Mouse (Mus musculus): Measurements from ENCODE around the gene Selenoo.

Selenoo gene

DNA sequence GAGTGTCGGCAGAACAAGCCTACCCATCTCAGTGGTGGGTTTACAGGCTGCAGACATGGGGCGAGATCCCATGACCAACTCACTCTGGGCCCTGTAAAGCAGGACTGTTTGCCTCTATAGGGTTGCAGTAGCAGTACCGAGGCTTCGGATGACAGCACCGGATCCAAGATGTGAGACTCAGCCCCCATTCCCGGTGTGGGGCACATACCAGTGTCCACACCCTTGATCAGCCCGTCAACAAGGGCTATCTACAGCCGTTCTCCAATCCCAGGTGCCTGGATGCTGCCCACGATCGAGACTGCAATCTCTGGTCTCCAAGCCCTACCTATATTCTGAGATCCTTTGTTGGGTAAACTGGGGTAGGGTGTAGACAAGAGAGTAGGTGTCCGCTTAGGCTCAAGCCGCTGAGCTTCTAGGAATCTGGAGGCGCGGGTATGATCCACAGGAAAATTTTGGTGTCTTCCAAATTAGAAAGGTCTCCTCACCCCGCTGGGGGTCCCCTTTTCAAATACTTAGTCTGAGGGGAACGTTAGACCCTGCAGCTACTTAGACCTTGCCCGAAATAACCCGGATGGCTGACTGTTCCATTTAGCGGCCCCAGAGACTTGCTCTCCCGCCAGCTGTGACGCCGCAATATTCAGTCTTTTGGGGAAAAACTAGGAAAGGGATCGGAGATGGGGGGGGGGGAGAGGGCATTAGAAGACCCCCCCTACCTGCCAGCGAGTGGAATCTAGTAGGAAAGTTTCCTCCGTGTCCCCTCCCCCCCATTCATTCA, 59.8 kb downstream of the Selenoo start:
- no peak for DNase-seq (ENCODE audit: low spot score in 2 of 2)

GRCm38 (mm10) chr15:89149271-89150040, 60.6 kb downstream of the Selenoo start, which contains the start of gene Mapk11:
Gene Mapk11, minus strand, starts transcription at chr15:89149628.
- no peak for DNase-seq (ENCODE audit: low spot score in 2 of 2)
